Mouse (Mus musculus): ENCODE measurements at regions not wholly inside any gene's neighbourhood (a gene's known extent, or its start where the extent isn't known, plus 50 kb on each side); places are given as distances from the start of the nearest gene placed in this dataset.

DNA sequence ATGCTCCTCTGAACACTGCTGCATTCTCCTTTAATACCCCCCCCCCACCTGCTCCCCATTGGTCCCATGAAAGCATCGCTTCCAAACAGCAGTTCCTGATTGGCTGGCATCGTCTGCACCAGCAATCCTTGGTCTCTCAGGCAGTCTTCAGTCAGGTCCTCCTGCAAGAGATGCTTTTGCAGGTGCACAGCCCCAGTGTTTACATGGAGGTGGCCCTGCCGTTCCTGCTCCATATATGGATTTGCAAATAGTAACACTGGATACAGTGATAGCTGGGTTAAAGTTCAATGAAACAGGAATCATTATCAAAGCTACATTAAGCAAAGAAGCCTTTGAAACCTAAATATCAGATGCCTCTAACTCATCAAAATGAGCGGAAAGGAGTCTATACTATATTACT lies 170.1 kb upstream of the Fat1 start:
- no peak for DNase-seq (ENCODE audit: low read depth, low spot score)

- no peak for DNase-seq (ENCODE audit: low read depth, low spot score)
Measured at GRCm38 (mm10) chr8:44765677-44766076, 169.6 kb upstream of the Fat1 start.

- DNase-seq (ENCODE audit: low read depth, low spot score) = no peak
Measured at GRCm38 (mm10) chr8:44766111-44766873, 169.0 kb upstream of the Fat1 start.

DNA sequence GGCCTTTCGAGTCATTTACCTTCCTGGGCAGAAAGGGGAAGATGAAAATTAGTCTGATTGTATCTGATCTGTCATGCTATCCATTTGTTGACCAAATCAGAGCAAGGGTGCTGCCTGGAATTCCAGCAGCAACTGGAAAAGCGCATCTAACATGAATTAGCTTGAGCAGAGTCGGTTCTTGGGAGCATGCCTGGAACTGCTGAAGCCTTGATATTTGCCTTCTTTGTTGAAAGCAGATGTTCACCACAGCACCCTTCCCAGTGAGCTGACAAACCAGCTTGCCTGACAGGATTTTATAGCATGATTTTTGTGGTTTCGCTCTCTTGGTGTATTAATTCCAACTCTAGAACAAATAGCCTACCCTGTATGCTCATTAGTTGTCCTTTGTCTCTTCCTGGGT lies 168.0 kb upstream of the Fat1 start:
- DNase-seq (ENCODE audit: low read depth, low spot score) = no peak

DNA sequence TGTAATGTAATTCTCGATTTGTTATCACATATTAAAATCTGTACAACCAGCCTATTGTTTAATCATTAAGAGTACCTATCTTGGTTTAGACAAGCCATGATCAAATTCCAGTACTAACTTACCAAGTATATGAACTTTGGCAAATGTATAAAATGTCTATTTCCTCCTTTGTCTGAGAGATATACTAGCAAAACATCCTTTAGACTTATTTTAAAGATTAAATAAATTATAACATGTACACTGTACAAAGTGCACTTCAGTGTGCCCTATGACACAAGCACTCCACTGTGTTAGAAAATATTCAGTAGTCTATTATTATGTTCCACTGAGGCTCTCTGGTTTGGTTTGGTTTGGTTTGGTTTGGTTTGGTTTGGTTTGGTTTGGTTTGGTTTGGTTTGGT lies 156.0 kb upstream of the Fat1 start:
- no peak for DNase-seq (ENCODE audit: low read depth, low spot score)

- no peak for DNase-seq (ENCODE audit: low read depth, low spot score)
Measured at GRCm38 (mm10) chr8:44782421-44782820, 152.8 kb upstream of the Fat1 start.

GRCm38 (mm10) chr8:44785161-44785560 lies 150.1 kb upstream of the Fat1 start:
- no peak for DNase-seq (ENCODE audit: low read depth, low spot score)

- no peak for DNase-seq (ENCODE audit: low read depth, low spot score)
Measured at GRCm38 (mm10) chr8:44786740-44787139, 148.5 kb upstream of the Fat1 start.

- no peak for DNase-seq (ENCODE audit: low read depth, low spot score)
Measured at GRCm38 (mm10) chr8:44788290-44788689, 147.0 kb upstream of the Fat1 start.

DNA sequence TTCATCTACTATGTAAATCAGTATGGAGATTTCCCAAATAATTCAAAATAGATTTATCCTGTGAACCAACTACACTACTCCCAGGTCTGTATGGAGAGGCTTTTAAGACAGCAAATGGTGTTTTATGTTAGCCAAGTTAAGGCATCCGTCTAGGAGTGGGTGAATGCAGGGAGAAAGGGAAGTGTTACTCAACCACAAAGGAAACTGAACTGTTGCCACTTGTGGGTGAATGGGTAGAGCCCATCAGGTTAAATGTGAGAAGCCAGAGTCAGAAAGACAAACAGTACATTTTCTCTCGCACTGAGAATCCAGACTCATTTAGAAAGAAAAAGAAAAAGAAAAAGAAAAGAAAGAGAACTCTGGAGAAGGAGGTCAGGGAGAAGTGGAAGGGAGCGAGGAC lies 135.7 kb upstream of the Fat1 start:
- no peak for DNase-seq (ENCODE audit: low read depth, low spot score)

- DNase-seq (ENCODE audit: low read depth, low spot score) = no peak
Measured at GRCm38 (mm10) chr8:44800827-44801273, 134.4 kb upstream of the Fat1 start.

GRCm38 (mm10) chr8:44801604-44802206 lies 133.5 kb upstream of the Fat1 start:
- no peak for DNase-seq (ENCODE audit: low read depth, low spot score)

DNA sequence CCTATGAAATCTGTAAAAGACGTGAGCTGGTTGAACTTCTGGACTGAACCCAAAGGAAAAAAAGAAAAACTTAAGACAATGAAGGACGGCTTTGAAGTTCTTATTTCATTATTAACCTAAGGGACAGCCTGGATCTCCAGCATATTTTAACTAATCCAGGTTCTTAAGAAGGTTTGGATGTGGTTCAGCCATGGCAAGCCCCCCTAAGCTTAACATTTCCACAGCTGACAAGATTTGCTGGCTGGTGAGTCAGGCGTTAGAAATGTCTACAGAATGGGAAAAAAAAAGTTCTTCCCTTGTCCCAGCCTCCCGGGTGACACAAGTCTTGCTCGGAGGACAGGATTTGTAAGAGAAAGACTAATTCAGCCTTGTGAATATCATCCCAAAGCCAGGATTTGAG lies 132.9 kb upstream of the Fat1 start:
- no peak for DNase-seq (ENCODE audit: low read depth, low spot score)

GRCm38 (mm10) chr8:44804414-44805178 lies 130.7 kb upstream of the Fat1 start:
- no peak for DNase-seq (ENCODE audit: low read depth, low spot score)

DNA sequence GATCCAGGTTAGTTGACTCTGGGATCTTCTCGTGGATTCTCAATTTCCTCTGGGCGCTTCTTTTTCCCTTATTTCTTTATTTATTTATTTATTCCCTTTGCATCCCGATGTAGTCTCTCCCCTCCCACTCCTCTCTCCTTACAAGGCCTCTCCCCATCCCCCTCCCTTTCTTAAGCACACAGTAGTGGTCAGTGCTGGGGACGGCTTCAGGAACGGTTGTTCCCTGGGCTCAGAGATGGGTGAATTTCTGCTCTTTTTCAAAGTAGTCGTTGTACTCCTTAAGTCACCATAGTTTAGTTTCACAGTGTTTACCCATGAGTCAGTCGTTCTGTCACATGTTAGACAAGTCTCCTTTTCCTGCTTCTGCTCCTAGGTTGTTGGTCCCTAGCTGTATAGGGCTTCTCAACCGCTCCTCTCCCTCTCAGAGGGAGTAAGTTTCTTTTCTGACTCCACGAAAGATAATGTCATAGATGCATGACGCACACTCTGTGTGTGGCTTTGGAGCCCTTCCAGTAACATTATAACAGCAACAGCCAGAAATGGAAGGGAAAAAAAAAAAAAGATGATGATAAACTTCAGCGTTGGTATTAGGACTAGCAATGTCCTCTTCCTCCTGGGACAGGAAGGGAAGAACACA lies 129.9 kb upstream of the Fat1 start:
- no peak for DNase-seq (ENCODE audit: low read depth, low spot score)

DNA sequence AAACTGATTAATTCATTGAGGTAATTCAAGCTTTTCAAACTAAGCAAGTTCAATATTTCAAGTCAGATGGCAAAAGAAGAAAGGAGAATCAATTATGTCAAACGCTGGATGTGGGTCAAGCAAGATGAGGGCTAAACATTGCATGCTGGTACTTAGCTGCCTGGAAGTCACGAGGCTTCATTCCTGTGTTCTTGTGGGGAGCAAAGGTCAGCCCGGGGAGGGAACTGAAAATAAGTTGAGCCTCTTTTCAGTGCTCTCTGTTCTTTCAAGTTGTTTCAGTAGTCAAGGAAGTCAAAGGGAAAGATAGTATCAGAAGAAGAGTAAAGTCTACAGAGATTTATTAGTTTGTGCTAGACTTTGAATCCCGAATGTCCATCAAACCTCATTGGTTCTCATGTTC lies 122.9 kb upstream of the Fat1 start:
- no peak for DNase-seq (ENCODE audit: low read depth, low spot score)

- no peak for DNase-seq (ENCODE audit: low read depth, low spot score)
Measured at GRCm38 (mm10) chr8:44817532-44818157, 117.6 kb upstream of the Fat1 start.

GRCm38 (mm10) chr8:44819270-44819669 lies 116.0 kb upstream of the Fat1 start:
- no peak for DNase-seq (ENCODE audit: low read depth, low spot score)

- no peak for DNase-seq (ENCODE audit: low read depth, low spot score)
Measured at GRCm38 (mm10) chr8:44819691-44820090, 115.6 kb upstream of the Fat1 start.

GRCm38 (mm10) chr8:44825183-44825757 lies 110.0 kb upstream of the Fat1 start:
- DNase-seq (ENCODE audit: low read depth, low spot score) = no peak

GRCm38 (mm10) chr8:44826936-44827335 lies 108.3 kb upstream of the Fat1 start:
- DNase-seq (ENCODE audit: low read depth, low spot score) = no peak
